Mouse (Mus musculus) right cerebral cortex, postnatal 10 days (tissue): ENCODE measurements around the gene Stub1.

ENCODE experiments used
- DNase-seq, 2 experiments: peaks; one replicate each; pipeline ENCODE4 v3.0.0; 2021; ENCODE audit warnings: low spot score in 2 of 2

Stub1 gene

GRCm38 (mm10) chr17:25791843-25792527 is 41.2 kb downstream of the Stub1 start:
- peak; percentile 89 to 92 for DNase-seq

- DNase-seq = peak in 1 of 2 experiments; percentile 48
Observed at GRCm38 (mm10) chr17:25791320-25791842, 41.8 kb downstream of the Stub1 start.

- no peak for DNase-seq
Observed at GRCm38 (mm10) chr17:25786781-25787504, 46.3 kb downstream of the Stub1 start.

- DNase-seq = no peak
Observed at GRCm38 (mm10) chr17:25786280-25786679, 46.9 kb downstream of the Stub1 start, which contains the start of gene Ccdc78. Gene Ccdc78, plus strand, starts transcription at chr17:25786580.

GRCm38 (mm10) chr17:25785281-25785745 is 47.9 kb downstream of the Stub1 start, which contains the start of gene Haghl:
Gene Haghl, minus strand, starts transcription at chr17:25785673.
- DNase-seq = peak; percentile 97 to 98

- DNase-seq = peak in 1 of 2 experiments; percentile 52
Observed at GRCm38 (mm10) chr17:25783861-25784574, 49.2 kb downstream of the Stub1 start.

GRCm38 (mm10) chr17:25783086-25783485 is 50.1 kb downstream of the Stub1 start:
- DNase-seq = peak in 1 of 2 experiments; percentile 39

- no peak for DNase-seq
Observed at GRCm38 (mm10) chr17:25781339-25781738, 51.9 kb downstream of the Stub1 start.
